Mouse (Mus musculus) lung, adult 2 months (tissue): ENCODE data around the gene Inmt.

ENCODE experiments used
- CTCF ChIP-seq: fragments of 200-500 bp; IDR thresholded peaks from 2 replicates; pipeline ENCODE4 v1.5.1; 2011; ENCODE audit warnings: mild to moderate bottlenecking, low read length, control low read depth; ENCODE audit not compliant: insufficient read depth
- POLR2A ChIP-seq: fragments of 200-500 bp; IDR thresholded peaks from 2 replicates; pipeline ENCODE4 v1.6.1; 2011; ENCODE audit warnings: low read depth, mild to moderate bottlenecking, control low read depth, low read length, borderline replicate concordance; ENCODE audit errors: extremely low read depth

DNA sequence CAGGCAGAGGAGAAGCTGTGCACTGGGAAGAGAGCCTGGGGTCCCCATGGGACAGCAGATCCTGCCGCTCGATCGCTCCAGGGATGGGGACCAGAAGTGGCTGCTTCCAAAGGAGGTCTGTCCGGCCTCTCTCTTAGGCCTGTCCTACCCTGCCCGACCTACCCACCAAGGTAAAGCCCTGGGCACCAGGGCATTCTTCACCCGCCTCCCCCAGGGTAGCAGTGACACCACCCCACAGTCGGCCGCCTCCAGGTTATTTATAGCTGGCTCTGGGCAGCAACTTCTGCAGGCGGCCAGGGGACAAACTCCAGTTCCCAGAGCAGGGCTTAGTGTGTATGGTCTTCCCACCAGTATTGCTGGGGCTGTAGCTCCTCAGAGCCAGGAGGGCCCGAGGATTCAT lies 42.0 kb downstream of the Inmt start, which contains the start of gene Crhr2:
- TF ChIP-seq CTCF: no peak
- no peak for TF ChIP-seq POLR2A
